Mouse (Mus musculus) hindbrain, embryonic 10.5 days (tissue): ENCODE data around the gene AU022252. TPM values are rescaled to one million over a fixed set of nuclear protein-coding genes. Genes with fewer than 3 reads are reported as not detected.

ENCODE experiments used
- DNase-seq: peaks from one replicate; pipeline ENCODE4 v3.0.0-alpha.2; 2017; ENCODE audit warnings: low spot score
- H3K27ac ChIP-seq: fragments of 300-500 bp; sonication (generic); 2 replicates; pipeline ENCODE4 v1.5.1; 2016; ENCODE audit warnings: mild to moderate bottlenecking, moderate library complexity
- H3K27me3 ChIP-seq: fragments of 300-500 bp; sonication (generic); 2 replicates; pipeline ENCODE4 v1.6.1; 2016; ENCODE audit warnings: mild to moderate bottlenecking; ENCODE audit not compliant: poor library complexity, insufficient read depth, severe bottlenecking
- H3K36me3 ChIP-seq: fragments of 300-500 bp; sonication (generic); 2 replicates; pipeline ENCODE4 v1.6.1; 2016; ENCODE audit warnings: mild to moderate bottlenecking, moderate library complexity
- H3K4me1 ChIP-seq: fragments of 300-500 bp; sonication (generic); replicated peaks from 2 replicates; pipeline ENCODE4 v1.6.1; 2016; ENCODE audit warnings: mild to moderate bottlenecking
- H3K4me3 ChIP-seq: fragments of 300-500 bp; sonication (generic); 2 replicates; pipeline ENCODE4 v1.5.1; 2016; ENCODE audit warnings: mild to moderate bottlenecking, moderate library complexity
- H3K9me3 ChIP-seq: fragments of 300-500 bp; sonication (generic); 2 replicates; pipeline ENCODE4 v1.6.1; 2016; ENCODE audit warnings: mild to moderate bottlenecking, moderate library complexity
- WGBS: fragments of 180-500 bp; shearing (Covaris S2); methylation state at CpG from one replicate; pipeline ENCODE4 v1.1.7; 2016; 5-methylcytosine and 5-hydroxymethylcytosine counted together
- polyA plus RNA-seq: library from polyadenylated mRNA; unstranded; fragments of >200 nt; fragmentation: Nextera tagmentation; extraction: Ambion mirVana; gene quantifications from 2 replicates; pipeline ENCODE4 v1.2.1, GENCODE M21; 2016

Gene AU022252
- polyA plus RNA-seq, 1 experiment from 2014 or later: 43.5 TPM

DNA sequence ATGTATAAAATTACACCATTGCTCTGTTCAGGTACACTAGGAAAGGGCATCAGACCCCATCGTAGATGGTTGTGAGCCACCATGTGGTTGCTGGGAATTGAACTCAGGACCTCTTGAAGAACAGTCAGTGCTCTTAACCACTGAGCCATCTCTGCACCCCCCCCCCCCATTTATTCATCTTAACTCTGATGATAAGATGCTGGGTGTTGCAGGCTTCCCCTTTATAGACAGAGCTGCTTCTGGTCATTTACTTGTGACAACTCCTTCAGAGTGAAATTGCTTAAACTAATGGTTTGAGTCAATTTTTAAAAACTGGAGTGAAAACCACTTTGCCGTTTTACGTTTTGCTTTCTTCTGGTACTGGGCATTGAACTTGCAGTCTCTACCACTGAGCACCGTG is 39.8 kb downstream of the AU022252 start:
- H3K27ac ChIP-seq: no peak overlapping the region
- H3K27me3 ChIP-seq: peaks cover 5% of the 10 kb centered on the region; the same call in 1 of the 2 replicates
- 88% methylated on average over 4 of the region's 4 CpGs for WGBS
- no peak overlapping the region for H3K4me3 ChIP-seq
- H3K9me3 ChIP-seq: no peaks in the 10 kb centered on the region
- DNase-seq: no peak
- H3K36me3 ChIP-seq: peaks cover 8% of the 10 kb centered on the region
- peaks cover 32% of the 10 kb centered on the region for H3K4me1 ChIP-seq

DNA sequence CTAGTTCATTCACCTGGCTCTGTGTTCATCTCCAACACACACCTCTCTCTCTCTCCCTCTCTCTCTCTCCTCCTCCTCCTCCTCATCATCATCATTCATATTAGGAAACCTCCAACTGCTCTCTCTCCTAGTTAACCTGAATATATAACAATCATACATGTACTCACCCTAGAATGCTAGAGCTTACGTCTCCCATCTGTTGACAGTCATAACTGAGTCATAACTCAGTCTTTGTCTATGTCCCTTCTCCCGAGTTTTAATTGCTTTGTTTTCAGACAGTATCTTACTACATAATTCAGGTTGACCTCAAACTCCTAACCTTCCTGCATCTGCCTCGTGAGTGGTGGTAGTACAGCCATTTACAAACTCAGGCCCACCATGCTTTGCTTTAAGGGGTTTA is 41.2 kb downstream of the AU022252 start:
- Histone ChIP-seq H3K4me3 (no peak overlapping the region), H3K27me3 (peaks cover 11% of the 10 kb centered on the region; the same call in 1 of the 2 replicates), H3K27ac (peak overlapping the region; percentile 56; the same call in 1 of the 2 replicates), H3K36me3 (no peaks in the 10 kb centered on the region), H3K4me1 (peaks cover 17% of the 10 kb centered on the region), H3K9me3 (no peaks in the 10 kb centered on the region)
- WGBS: 78% methylated on average over 3 of the region's 3 CpGs
- DNase-seq: no peak

DNA sequence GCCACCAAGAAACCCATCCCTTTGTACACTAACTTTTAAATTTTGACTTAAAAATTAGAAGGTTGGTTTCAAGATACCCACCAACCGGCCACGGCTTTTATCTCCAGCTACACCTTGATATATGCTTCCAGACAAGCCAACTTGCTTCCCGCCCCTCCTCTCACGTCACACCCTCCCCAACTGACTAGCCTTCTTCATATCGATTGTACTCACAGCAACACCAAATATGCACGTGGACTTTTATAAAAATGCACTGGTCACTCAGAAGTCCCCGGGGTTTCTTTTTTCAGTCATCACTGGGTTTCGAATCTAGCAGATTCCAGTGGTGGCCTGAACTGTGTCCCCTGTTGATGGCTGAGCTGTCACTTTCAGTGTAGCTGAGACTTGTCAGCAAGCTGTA is 41.9 kb downstream of the AU022252 start:
- H3K9me3 ChIP-seq: no peaks in the 10 kb centered on the region
- H3K27ac ChIP-seq: peak overlapping the region; percentile 66
- peaks cover 11% of the 10 kb centered on the region for H3K4me1 ChIP-seq
- no peak for DNase-seq
- no peak overlapping the region for H3K4me3 ChIP-seq
- 87% methylated on average over 8 of the region's 8 CpGs for WGBS
- no peaks in the 10 kb centered on the region for H3K36me3 ChIP-seq
- H3K27me3 ChIP-seq: peaks cover 11% of the 10 kb centered on the region; the same call in 1 of the 2 replicates

DNA sequence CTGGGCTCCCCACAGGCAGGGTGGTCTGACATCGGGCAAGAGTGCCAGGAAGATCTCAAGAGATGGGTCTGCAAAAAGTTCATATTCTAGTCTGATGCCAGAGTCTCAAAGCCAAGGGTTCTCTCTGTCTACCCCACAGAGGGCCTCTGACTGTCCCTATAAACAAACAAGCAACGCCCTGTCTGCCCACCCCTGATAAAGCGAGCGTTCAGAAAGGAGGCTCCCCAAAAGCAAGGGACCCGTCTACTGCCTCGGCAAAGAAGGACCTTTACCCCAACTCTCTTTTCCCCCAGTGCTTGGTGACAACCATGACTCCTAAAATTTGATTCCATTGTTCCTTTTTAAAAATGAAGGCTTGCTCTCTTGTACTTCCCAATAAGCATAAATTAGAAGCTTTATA is 42.6 kb downstream of the AU022252 start, which contains the start of gene Ermap:
TSS of gene Ermap (minus strand) at position 148 of the 400 bp plus-strand sequence.
- peak within 1 kb of the TSS; percentile 7; the same call in 1 of the 2 replicates for H3K4me3 ChIP-seq
- no peak for DNase-seq
- peaks cover 9% of the 10 kb centered on the region for H3K4me1 ChIP-seq
- H3K36me3 ChIP-seq: no peaks in the 10 kb centered on the region
- H3K27me3 ChIP-seq: peaks cover 11% of the 10 kb centered on the region; the same call in 1 of the 2 replicates
- peak within 1 kb of the TSS; percentile 66 for H3K27ac ChIP-seq
- no peaks in the 10 kb centered on the region for H3K9me3 ChIP-seq
- 58% methylated on average over 6 of the region's 6 CpGs for WGBS

DNA sequence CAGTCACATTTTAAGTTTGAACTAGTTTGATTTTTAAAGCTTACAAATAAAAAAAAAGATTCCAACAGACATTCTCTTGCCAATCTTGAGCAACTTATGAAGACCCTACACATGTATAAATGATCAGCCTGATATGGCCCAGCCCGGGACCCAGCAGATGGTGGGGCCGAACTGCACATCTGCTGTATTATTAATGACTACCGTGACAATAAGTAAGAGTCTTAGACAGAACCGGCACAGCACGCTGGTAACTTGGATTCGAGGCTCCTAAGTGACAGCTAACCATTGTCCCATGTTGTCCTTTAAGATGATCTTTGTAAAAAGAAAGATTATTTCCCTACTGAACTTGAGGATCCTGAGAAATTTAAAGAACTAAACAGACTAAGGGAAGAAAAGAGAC is 43.1 kb downstream of the AU022252 start:
- WGBS: 61% methylated on average over 6 of the region's 6 CpGs
- peak overlapping the region; percentile 66 for H3K27ac ChIP-seq
- no peak for DNase-seq
- H3K9me3 ChIP-seq: no peaks in the 10 kb centered on the region
- H3K36me3 ChIP-seq: no peaks in the 10 kb centered on the region
- peak overlapping the region; percentile 7; the same call in 1 of the 2 replicates for H3K4me3 ChIP-seq
- peaks cover 11% of the 10 kb centered on the region; the same call in 1 of the 2 replicates for H3K27me3 ChIP-seq
- H3K4me1 ChIP-seq: peaks cover 9% of the 10 kb centered on the region

DNA sequence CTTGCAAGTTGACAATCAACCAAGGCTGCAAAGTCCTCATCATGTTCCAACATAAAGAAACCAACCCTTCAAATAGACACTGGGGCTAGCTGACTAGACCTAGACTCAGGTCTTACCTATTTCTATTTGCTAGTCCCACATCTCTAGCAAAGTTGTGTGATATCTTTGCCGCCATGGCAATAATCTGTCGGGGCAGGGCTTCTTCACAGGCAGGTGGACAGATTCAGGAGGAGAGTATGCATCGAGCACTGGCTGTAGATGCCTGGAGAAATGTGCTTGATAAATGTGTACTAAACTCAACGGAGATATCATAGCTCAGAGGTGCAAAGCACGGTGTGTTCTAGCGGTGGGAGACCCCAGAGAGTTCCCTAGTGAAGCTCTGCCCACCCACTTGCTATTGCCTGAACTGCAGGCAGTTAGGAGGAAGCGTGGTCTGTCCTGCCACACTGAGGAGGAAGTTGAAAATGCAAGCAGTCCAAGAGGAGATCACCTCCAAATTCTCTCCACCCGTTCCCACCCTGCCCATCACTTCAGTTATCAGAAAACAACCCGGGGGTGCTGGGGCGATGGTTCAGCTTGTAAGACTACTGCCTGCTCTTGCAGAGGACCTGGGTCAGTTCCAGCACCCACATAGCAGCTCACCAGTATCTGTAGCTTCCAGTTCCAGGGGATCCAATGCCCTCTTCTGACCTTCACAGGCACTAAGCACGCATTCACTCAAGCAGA is 44.3 kb downstream of the AU022252 start:
- Histone ChIP-seq H3K36me3 (no peaks in the 10 kb centered on the region), H3K4me1 (peaks cover 9% of the 10 kb centered on the region)

DNA sequence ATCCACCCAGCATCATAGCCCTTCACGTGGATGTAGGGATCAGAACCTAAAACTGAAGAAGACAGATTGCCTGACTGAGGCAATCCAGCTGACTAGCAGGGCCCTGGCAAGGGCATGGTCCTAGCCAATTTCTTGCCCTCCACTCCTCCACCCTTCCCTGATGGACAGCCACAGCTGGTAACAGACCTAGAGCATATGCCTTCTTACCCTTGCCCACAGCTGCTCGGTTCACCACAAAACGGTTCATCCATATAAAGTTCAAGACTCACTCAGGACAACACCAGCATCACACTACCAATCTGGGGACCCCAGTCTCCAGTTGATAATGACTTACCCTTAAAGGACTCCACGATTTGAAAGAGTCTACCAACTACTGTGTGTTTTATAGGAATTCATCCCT is 46.7 kb downstream of the AU022252 start:
- no peaks in the 10 kb centered on the region for H3K9me3 ChIP-seq
- peaks cover 10% of the 10 kb centered on the region; the same call in 1 of the 2 replicates for H3K27me3 ChIP-seq
- no peak overlapping the region for H3K27ac ChIP-seq
- 85% methylated on average over 4 of the region's 4 CpGs for WGBS
- no peak for DNase-seq
- no peak overlapping the region for H3K4me3 ChIP-seq
- peaks cover 9% of the 10 kb centered on the region for H3K4me1 ChIP-seq
- no peaks in the 10 kb centered on the region for H3K36me3 ChIP-seq

More for the DNA sequence above, 44.3 kb downstream of the AU022252 start:
- no peaks in the 10 kb centered on the region for H3K9me3 ChIP-seq
- DNase-seq: no peak
- H3K4me3 ChIP-seq: no peak overlapping the region; the same call in 1 of the 2 replicates
- peaks cover 11% of the 10 kb centered on the region; the same call in 1 of the 2 replicates for H3K27me3 ChIP-seq
- 60% methylated on average over 11 of the region's 11 CpGs for WGBS
- no peak overlapping the region; the same call in 1 of the 2 replicates for H3K27ac ChIP-seq

DNA sequence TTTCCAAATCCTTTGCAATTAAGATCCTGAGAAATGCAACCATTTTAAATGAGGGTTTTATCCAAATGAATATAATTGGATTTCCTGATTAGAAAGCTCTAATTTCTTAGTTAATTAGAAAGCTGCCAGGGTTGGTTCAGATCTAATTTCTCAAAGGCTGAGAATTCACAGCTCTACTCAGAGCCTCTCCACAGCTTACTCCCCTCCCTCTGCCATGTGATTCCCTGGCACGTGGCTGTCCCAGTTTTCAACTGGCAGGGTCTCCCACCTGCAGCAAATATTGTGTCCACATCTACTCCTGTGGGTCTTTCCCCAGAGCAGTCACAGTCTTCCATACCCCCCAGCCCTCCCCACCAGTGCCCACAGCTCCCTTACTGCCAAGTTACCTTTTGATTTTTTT is 49.0 kb downstream of the AU022252 start:
- no peaks in the 10 kb centered on the region for H3K36me3 ChIP-seq
- peaks cover 6% of the 10 kb centered on the region; the same call in 1 of the 2 replicates for H3K27me3 ChIP-seq
- no peak overlapping the region for H3K27ac ChIP-seq
- no peaks in the 10 kb centered on the region for H3K9me3 ChIP-seq
- H3K4me1 ChIP-seq: no peaks in the 10 kb centered on the region
- no peak overlapping the region for H3K4me3 ChIP-seq
- 58% methylated on average over 1 of the region's 1 CpGs for whole genome bisulfite sequencing
- DNase-seq: no peak

DNA sequence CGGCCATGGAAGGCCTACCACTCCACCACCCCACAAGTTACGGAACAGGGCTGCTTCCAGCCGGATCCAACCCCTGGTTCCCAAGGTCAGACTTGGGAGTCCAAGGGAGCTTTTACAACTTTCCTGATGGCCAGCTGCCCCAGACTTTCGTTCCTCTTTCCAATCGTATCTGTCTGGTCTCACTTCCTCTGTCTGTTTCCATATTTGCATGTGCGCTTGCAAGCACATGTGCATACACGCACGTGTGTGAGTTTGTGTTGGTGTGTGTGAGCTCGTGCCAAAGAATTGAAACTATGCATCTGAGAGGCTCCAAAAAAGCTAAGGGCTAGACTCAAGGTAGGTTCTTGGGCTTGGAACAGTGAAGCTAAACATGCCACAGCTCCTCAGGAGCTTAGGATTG is 51.1 kb downstream of the AU022252 start:
- DNase-seq: no peak
- Histone ChIP-seq H3K9me3 (no peaks in the 10 kb centered on the region), H3K4me1 (no peaks in the 10 kb centered on the region), H3K36me3 (no peaks in the 10 kb centered on the region), H3K4me3 (no peak overlapping the region), H3K27me3 (no peaks in the 10 kb centered on the region), H3K27ac (no peak overlapping the region)
- WGBS: 92% methylated on average over 9 of the region's 9 CpGs

DNA sequence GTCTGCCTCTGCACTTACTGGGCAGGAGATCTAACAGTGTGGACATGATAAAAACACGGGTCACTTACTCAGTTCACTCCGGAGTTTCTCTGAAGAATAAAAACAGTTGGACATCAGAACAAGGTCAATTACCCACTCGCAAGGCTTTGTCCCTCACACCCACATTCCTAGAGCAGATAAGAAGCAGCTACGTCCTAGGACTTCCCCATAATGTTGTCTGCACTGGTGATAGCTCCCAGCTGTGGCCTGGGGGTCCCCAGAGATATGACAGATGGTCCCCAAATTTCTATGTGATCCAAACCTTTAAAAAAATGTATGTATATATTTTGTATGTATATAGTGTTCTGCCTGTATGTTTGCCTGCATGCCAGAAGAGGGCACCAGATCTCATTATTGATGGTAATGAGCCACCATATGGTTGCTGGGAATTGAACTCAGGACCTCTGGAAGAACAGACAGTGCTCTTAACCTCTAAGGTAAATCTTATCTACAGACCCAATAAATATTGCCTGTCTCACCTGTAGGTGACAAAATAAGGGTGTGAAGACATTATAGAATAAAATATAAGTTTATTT is 52.3 kb downstream of the AU022252 start:
- H3K4me3 ChIP-seq: no peak overlapping the region
- no peaks in the 10 kb centered on the region for H3K9me3 ChIP-seq
- H3K27ac ChIP-seq: no peak overlapping the region
- WGBS: 67% methylated on average over 4 of the region's 4 CpGs
- no peaks in the 10 kb centered on the region for H3K27me3 ChIP-seq
- H3K36me3 ChIP-seq: no peaks in the 10 kb centered on the region
- DNase-seq: no peak
- no peaks in the 10 kb centered on the region for H3K4me1 ChIP-seq

DNA sequence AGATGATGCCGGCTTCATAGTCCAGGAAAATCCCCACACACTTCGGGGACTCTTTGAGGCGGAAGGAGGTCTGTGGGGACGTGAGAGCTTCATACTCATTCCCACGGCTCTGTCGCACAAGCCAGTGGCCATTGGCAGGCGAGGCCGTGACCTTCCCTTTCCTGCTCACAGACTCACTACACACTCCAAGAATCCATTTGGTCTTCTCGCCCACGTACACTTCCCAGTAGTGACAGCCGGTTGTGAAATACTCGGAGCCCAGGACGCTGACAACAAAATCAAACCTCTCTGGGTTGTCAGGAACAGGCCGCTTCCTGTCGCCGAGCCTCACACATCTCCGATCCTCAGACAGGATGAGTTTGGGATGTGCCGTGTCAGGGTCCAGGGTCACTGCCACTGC is 54.2 kb downstream of the AU022252 start:
- no peak overlapping the region for H3K4me3 ChIP-seq
- no peak for DNase-seq
- H3K4me1 ChIP-seq: peaks cover 2% of the 10 kb centered on the region
- WGBS: 82% methylated on average over 18 of the region's 18 CpGs
- no peaks in the 10 kb centered on the region for H3K9me3 ChIP-seq
- H3K27ac ChIP-seq: no peak overlapping the region
- H3K27me3 ChIP-seq: no peaks in the 10 kb centered on the region
- no peaks in the 10 kb centered on the region for H3K36me3 ChIP-seq

DNA sequence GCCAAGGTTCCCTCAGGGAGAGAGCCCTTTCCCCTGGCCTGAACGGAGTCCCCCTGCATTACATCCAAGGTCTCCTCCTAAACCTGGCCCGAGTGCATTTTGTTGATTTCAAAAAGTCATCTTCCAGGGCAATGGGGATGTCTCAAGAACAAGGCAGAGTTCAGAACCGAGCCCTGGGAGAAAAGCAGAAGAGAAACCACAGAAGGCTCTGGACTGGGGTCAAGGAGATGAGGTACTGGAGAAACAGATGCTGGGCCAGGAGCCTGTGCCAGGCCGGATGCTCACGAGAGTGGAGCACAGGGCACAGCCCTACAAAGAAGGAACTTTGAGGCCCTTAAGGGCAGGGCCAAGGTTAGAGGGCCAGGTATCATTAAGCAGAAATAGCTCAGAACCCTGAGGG is 54.8 kb downstream of the AU022252 start:
- Histone ChIP-seq H3K9me3 (no peaks in the 10 kb centered on the region), H3K4me3 (no peak overlapping the region), H3K4me1 (peaks cover 9% of the 10 kb centered on the region), H3K27me3 (no peaks in the 10 kb centered on the region), H3K36me3 (no peaks in the 10 kb centered on the region), H3K27ac (no peak overlapping the region)
- WGBS: 78% methylated on average over 5 of the region's 5 CpGs
- no peak for DNase-seq

DNA sequence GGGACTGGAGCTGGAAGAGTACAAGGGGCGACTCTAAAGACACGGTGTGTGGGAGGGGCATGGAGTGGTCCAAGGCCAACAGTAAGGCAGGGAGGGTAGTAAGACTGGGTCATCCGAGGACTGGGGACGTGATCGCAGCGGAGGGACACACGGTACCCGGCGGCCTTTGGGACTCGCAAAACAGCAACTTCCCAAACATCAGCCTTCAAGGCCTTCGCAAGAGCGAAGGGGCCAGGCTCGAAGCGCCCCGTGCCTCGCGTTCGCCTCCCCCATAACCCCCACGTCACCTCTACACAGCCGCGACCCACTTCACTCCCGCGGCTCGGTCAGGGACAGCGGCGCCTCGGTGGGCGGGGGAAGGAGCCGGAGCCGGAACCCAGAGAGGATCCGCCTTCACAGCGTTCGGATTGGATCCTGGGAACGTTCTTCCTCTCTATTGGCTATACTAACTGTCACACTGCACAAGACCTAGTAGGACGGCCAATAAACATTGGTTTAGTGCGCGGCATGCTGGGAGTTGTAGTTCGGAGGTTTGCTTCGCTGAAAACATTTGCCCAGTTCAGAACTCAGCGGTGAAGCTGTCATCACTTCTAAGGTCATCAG is 58.6 kb downstream of the AU022252 start, which contains the start of gene Zfp691:
TSS of gene Zfp691 (minus strand) at position 345 of the 603 bp plus-strand sequence.
- peak; percentile 93 for DNase-seq
- Histone ChIP-seq H3K4me1 (peaks cover 27% of the 10 kb centered on the region), H3K4me3 (peak within 1 kb of the TSS; percentile 83), H3K27ac (peak within 1 kb of the TSS; percentile 93), H3K9me3 (no peaks in the 10 kb centered on the region), H3K27me3 (no peaks in the 10 kb centered on the region), H3K36me3 (peaks cover 31% of the 10 kb centered on the region)
- under 1% methylated on average over 40 of the region's 40 CpGs for WGBS
